Mouse (Mus musculus) G1E (cell line): ENCODE data around the gene Mia.

ENCODE experiments used
- CTCF ChIP-seq: IDR thresholded peaks from 2 replicates; pipeline ENCODE4 v1.5.1; 2012; ENCODE audit warnings: low read depth, low read length, inconsistent platforms, mixed read lengths
- GATA1 ChIP-seq: IDR thresholded peaks from 2 replicates; pipeline ENCODE4 v1.6.1; 2012; ENCODE audit warnings: borderline replicate concordance, low read length, inconsistent platforms, mixed read lengths
- POLR2AphosphoS5 ChIP-seq: IDR thresholded peaks from 2 replicates; pipeline ENCODE4 v1.6.1; 2012; ENCODE audit warnings: low read depth, low read length, inconsistent platforms; ENCODE audit not compliant: insufficient replicate concordance
- TAL1 ChIP-seq: conservative IDR thresholded peaks from 2 replicates; pipeline ENCODE4 v1.6.1; 2012; ENCODE audit warnings: low read depth, low read length, inconsistent platforms, mixed read lengths

GRCm38 (mm10) chr7:27132588-27132987, 48.4 kb downstream of the Mia start:
- TF ChIP-seq CTCF, result no peak
- TF ChIP-seq POLR2AphosphoS5, result no peak
- TF ChIP-seq GATA1, result no peak
- TF ChIP-seq TAL1, result no peak
